Mouse (Mus musculus): ENCODE results near the gene Sobp.

Gene Sobp

DNA sequence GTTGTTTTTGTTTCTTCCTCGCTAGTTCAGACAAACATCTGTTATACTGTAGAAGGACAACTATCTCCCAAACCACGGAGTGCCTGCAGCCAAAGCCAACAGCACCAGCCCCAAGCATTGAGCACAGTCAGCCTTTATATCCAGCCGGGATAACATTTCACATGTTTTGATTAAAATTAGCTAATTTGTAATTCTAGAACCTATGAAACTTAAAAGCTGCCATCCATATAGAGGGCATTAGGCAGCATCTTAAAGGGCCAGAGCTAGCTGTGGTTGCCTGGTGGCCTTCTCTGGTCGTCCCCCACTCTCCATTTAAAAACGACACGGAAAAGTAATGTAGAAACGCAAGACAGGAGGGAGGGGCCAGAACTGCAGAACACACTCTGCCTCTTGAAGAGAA lies 2.3 kb downstream of the Sobp start:
- DNase-seq (ENCODE audit: low read depth, low spot score) = no peak
- no peaks in the 10 kb centered on the region for H3K36me3 ChIP-seq (ENCODE audit: control insufficient read depth, insufficient read depth, low read length, poor library complexity, severe bottlenecking)
- no peaks in the 10 kb centered on the region; the same call in 1 of the 2 replicates for H3K27me3 ChIP-seq (ENCODE audit: control insufficient read depth, insufficient read depth, low read length, poor library complexity, severe bottlenecking)

DNA sequence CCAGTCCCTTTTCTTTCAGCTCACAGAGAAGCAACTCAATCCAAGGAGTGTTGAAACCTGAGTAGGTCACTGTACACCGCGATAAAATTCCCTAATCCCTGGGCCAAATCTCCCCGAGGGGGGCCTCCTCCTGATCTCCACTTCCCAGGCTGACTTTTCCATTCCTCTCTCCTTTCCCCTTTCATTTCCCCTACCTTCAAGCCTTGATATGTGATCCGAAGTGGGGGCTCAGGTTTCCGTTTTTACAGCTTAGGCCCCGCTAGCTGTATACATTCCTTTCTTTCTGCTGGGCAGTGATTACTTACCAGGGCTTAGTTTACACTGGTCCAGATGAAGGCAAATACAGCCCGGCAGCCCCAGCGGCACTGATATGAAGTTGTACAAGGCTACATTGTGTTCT lies 3.2 kb downstream of the Sobp start:
- Histone ChIP-seq H3K36me3 (ENCODE audit: control insufficient read depth, insufficient read depth, low read length, poor library complexity, severe bottlenecking) (no peaks in the 10 kb centered on the region), H3K27me3 (ENCODE audit: control insufficient read depth, insufficient read depth, low read length, poor library complexity, severe bottlenecking) (no peaks in the 10 kb centered on the region; the same call in 1 of the 2 replicates)
- no peak for DNase-seq (ENCODE audit: low read depth, low spot score)

DNA sequence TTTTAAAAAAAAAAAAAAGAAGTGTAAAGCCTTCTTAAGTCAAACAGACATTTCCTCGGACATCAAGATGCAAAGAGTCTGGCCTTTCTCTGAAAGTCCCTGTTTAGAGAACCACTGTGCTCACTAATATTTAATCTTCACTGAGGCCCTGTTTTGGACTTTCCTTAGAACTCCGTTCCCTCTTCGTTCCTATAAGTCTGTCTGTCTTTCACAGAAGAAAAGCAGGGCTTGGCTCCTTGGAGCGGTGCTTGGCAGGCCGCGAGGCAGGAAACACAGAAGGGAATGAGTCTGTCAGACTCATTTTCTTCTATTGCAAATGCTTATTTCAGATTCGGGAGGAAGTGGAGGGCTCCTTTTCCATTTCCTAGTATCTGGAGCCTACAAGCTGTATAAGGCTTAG lies 5.5 kb downstream of the Sobp start:
- Histone ChIP-seq H3K36me3 (ENCODE audit: control insufficient read depth, insufficient read depth, low read length, poor library complexity, severe bottlenecking) (no peaks in the 10 kb centered on the region), H3K27me3 (ENCODE audit: control insufficient read depth, insufficient read depth, low read length, poor library complexity, severe bottlenecking) (no peaks in the 10 kb centered on the region; the same call in 1 of the 2 replicates)
- DNase-seq (ENCODE audit: low read depth, low spot score) = no peak

DNA sequence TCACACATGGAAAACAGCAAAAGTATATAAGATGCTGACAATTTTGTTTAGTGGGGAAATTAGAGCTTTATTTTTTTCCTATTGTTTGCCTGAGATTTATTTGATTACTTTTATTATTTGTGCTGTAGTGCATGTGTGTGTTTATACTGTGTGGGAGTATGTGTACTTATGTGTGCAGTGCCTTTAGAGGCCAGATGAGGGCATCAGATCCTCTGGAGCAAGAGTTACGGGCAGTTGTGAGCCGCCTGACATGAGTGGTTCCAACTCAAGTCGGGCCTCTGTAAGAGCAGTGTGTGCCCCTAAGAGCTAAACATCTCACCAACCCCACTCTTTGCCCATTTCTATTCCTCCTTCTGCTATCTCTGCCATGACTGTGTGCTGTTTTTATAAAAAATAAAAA lies 7.5 kb downstream of the Sobp start:
- Histone ChIP-seq H3K27me3 (ENCODE audit: control insufficient read depth, insufficient read depth, low read length, poor library complexity, severe bottlenecking) (no peaks in the 10 kb centered on the region), H3K36me3 (ENCODE audit: control insufficient read depth, insufficient read depth, low read length, poor library complexity, severe bottlenecking) (no peaks in the 10 kb centered on the region)
- DNase-seq (ENCODE audit: low read depth, low spot score) = no peak

DNA sequence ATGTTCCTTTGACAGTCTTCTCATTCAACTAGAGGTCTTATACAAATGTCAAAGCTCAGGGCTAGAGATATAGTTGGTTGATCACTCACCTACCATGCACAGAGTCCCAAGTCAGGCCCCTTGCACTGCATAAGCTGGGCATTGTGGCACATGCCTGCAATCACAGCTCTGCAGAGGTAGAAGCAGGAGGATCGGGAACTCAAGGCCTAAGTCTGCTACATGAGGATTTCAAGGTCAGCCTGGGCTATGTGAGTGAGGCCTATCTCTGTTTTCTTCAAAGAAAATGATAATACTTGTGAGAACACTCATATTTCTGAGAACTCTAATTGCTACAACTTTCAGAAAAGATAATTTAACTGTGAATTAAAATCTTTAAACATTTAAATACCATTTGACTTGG lies 8.2 kb downstream of the Sobp start:
- DNase-seq (ENCODE audit: low read depth, low spot score) = no peak
- H3K27me3 ChIP-seq (ENCODE audit: control insufficient read depth, insufficient read depth, low read length, poor library complexity, severe bottlenecking) = no peaks in the 10 kb centered on the region
- H3K36me3 ChIP-seq (ENCODE audit: control insufficient read depth, insufficient read depth, low read length, poor library complexity, severe bottlenecking) = no peaks in the 10 kb centered on the region

DNA sequence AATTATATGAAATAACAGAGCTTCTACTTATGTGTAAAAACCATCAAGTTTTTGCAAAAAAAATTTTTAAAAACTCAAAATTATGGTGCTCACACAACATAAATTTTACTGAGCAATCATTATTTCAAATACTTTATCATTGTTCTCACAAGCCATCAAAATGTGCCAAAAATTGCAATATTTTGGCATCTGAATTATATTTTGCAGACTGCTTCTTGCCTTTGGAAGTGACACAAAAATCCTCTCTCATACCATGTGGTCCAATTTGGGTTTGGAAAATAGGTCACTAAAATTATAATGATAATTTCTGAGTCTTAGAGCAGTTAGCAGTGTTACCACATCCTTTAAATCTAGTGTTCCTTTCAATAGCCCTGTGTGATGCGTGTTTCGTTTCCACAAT lies 9.9 kb downstream of the Sobp start:
- DNase-seq (ENCODE audit: low read depth, low spot score) = no peak

DNA sequence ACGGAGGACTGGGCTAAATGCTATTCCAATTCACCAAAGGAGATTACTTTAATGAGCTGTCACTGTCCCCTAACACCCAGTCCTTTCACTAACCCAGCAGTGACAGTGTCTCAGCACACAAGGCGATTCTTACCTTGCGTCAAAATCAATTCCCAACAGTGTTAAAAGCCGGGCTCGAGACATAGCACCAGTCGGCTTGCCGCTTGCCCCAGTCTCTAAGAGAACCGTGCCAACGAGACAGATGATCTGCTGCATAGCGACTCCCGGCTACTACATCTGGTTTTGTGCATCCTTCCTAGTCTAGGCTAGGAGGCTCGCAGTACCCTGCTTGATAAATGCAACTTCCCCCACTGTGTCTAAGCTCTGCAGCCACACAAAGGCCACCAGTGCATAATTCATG lies 12.0 kb downstream of the Sobp start:
- DNase-seq (ENCODE audit: low read depth, low spot score) = no peak
- Histone ChIP-seq H3K27me3 (ENCODE audit: control insufficient read depth, insufficient read depth, low read length, poor library complexity, severe bottlenecking) (no peaks in the 10 kb centered on the region), H3K36me3 (ENCODE audit: control insufficient read depth, insufficient read depth, low read length, poor library complexity, severe bottlenecking) (no peaks in the 10 kb centered on the region)

More for the DNA sequence above, 9.9 kb downstream of the Sobp start:
- no peaks in the 10 kb centered on the region for H3K36me3 ChIP-seq (ENCODE audit: control insufficient read depth, insufficient read depth, low read length, poor library complexity, severe bottlenecking)
- H3K27me3 ChIP-seq (ENCODE audit: control insufficient read depth, insufficient read depth, low read length, poor library complexity, severe bottlenecking) = no peaks in the 10 kb centered on the region

DNA sequence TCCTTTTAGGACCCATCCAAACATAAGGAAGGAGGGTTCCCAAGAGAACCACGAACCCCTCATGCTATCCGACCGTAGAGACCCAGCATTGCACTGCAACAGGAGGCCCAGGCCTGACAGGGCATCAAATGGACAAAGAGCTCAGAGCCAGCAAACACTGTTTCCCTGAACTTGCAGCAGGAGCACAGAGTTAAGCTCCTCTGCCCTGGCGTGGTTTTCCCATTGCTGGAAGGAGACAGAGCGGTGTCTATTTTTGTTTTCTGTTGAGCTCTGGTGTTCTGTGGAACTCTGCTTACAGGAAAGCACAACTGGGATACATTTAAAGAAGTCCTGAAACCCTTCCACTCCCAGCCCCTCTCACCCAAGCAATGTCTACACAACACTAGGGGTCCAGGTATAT lies 15.0 kb downstream of the Sobp start:
- H3K27me3 ChIP-seq (ENCODE audit: control insufficient read depth, insufficient read depth, low read length, poor library complexity, severe bottlenecking) = no peaks in the 10 kb centered on the region
- no peak for DNase-seq (ENCODE audit: low read depth, low spot score)

DNA sequence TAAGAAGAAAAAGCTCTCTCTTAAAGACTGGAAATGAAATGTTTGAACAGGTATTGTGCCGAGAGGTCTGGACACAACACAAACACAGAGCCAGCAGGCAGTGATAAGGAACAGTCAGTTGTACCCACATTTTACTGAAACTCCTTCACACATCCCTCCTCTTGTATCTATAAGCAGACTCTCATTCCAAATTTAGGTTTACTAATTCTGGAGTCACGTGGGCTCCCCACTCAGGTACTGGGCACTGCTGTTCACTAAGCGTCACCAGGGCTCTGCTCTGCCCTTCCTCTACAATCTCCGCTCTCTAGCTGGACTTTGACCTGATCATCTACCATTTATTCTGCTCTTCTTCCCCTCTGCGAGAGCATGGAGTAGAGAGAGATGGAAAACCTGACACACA lies 15.4 kb downstream of the Sobp start:
- Histone ChIP-seq H3K27me3 (ENCODE audit: control insufficient read depth, insufficient read depth, low read length, poor library complexity, severe bottlenecking) (no peaks in the 10 kb centered on the region), H3K36me3 (ENCODE audit: control insufficient read depth, insufficient read depth, low read length, poor library complexity, severe bottlenecking) (no peaks in the 10 kb centered on the region)
- no peak for DNase-seq (ENCODE audit: low read depth, low spot score)

More for the DNA sequence above, 15.0 kb downstream of the Sobp start:
- H3K36me3 ChIP-seq (ENCODE audit: control insufficient read depth, insufficient read depth, low read length, poor library complexity, severe bottlenecking) = no peaks in the 10 kb centered on the region

DNA sequence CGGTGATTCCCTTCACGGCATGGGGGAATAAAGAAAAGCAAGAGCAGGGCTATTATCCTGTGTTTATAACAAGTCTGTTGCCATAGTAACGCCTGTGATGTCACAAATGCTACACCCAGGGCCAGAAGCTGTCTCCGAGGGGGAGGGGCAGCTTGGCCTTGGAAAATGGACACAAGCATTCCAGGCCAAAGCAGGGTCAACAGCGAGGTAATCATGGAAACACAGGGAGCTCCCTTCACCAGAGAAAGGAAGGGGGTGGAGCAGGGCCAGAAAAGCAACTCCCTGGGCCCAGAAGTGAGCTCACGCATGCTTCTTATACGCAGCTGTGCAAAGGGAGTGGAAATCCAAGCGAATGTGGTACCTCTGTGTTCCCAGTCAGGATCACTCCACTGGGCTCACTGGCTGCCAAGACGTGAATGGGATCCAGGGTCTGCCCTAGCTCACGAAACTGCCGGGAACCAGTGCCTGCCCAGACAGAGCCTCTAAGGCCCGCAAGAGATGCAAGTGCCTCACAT lies 19.2 kb downstream of the Sobp start:
- Histone ChIP-seq H3K27me3 (ENCODE audit: control insufficient read depth, insufficient read depth, low read length, poor library complexity, severe bottlenecking) (no peaks in the 10 kb centered on the region), H3K36me3 (ENCODE audit: control insufficient read depth, insufficient read depth, low read length, poor library complexity, severe bottlenecking) (no peaks in the 10 kb centered on the region)
- DNase-seq (ENCODE audit: low read depth, low spot score) = no peak

DNA sequence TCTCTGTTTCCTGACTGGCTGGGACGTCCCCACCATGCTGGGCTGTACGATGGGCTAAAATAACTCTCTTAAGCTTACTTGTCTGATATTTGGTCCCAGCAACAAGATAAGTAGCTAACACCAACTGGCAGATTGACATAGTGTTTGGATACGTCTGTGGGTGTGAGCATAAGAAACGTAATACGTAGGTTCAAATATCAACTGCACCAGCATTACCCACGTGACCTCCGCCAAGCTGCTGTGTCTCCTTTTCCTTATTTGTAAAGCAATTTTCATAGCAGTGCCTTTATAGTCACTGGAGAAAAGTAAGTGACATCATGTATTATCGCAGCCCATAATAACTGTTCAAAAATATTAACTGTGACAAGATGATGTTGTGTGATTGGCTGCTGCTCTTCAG lies 21.7 kb downstream of the Sobp start:
- H3K36me3 ChIP-seq (ENCODE audit: control insufficient read depth, insufficient read depth, low read length, poor library complexity, severe bottlenecking) = no peaks in the 10 kb centered on the region
- no peaks in the 10 kb centered on the region for H3K27me3 ChIP-seq (ENCODE audit: control insufficient read depth, insufficient read depth, low read length, poor library complexity, severe bottlenecking)
- DNase-seq (ENCODE audit: low read depth, low spot score) = no peak

DNA sequence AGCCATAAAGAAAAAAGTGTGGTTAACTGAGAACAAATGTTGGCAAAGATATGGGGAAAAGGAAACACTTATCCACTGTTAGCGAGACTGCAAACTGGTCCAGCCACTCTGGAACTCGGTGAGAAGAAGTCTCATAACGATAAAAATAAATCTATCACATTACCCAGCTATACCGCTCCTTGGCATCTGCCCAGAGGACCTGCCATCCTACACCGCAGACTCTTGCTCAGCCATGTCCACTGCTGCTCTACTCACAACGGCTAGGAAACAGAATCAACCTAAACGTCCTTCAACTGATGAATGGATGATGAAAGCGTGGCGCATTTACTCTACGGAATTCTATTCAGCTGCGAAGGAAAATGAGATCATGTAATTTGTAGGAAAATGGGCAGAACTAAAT lies 25.9 kb downstream of the Sobp start:
- no peaks in the 10 kb centered on the region for H3K27me3 ChIP-seq (ENCODE audit: control insufficient read depth, insufficient read depth, low read length, poor library complexity, severe bottlenecking)
- DNase-seq (ENCODE audit: low read depth, low spot score) = no peak
- H3K36me3 ChIP-seq (ENCODE audit: control insufficient read depth, insufficient read depth, low read length, poor library complexity, severe bottlenecking) = no peaks in the 10 kb centered on the region

DNA sequence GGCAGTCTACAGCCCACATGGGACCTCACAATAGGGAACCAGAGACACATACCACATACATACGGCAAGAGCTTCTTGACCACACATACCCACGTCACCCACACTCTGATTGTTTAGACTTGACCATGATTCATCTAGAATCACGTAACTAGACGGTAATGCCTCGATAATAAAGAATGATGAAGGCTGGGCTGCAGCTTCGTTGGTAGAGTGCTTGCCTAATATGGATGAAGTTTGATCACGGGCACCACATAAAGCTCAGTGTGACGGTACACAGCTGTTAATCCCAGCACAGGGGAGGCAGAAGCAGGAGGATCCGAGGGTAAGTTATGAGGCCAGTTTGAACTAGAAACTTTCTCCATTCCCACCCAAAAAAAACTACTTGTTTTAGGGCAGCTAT lies 31.2 kb downstream of the Sobp start:
- Histone ChIP-seq H3K27me3 (ENCODE audit: control insufficient read depth, insufficient read depth, low read length, poor library complexity, severe bottlenecking) (no peaks in the 10 kb centered on the region), H3K36me3 (ENCODE audit: control insufficient read depth, insufficient read depth, low read length, poor library complexity, severe bottlenecking) (no peaks in the 10 kb centered on the region)
- no peak for DNase-seq (ENCODE audit: low read depth, low spot score)

DNA sequence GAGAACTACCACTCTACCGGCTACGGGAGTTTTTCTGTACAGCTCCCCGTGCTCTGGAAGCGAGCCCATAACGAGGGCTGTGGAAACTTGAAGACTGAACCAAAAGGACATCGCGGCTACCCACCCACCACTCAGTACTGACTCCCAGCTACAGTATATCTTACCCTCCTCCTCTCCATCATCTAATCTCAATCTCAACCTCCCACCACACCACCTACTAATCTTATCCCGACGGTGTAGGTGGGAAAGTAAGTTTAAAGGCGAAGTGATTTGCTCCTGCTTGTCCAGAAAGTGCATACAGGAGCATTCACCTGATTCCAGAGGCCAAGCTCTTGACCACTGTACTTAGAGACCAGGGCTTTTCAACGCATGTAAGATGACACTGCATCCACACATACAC lies 40.3 kb downstream of the Sobp start:
- H3K36me3 ChIP-seq (ENCODE audit: control insufficient read depth, insufficient read depth, low read length, poor library complexity, severe bottlenecking) = no peaks in the 10 kb centered on the region
- H3K27me3 ChIP-seq (ENCODE audit: control insufficient read depth, insufficient read depth, low read length, poor library complexity, severe bottlenecking) = no peaks in the 10 kb centered on the region
- no peak for DNase-seq (ENCODE audit: low read depth, low spot score)

DNA sequence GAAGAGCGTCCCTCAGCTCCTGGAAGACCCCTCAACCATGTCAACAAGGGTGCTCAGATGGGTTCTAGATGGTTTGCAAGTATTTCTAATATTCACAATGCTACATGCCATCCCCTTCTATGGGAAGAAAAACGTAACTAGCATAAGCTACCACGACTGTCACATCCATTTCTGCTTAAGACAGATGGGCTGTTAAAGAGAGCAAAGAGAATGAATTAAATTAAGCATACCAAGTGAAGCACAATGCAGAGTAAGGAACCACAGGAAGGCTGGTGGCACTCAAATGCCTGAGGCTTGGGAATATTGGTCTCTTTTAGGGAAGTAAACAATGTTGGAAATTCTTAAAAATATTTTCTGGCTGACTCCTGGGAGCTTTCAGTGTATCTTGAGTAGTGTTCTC lies 45.6 kb downstream of the Sobp start:
- no peak for DNase-seq (ENCODE audit: low read depth, low spot score)
- no peaks in the 10 kb centered on the region for H3K27me3 ChIP-seq (ENCODE audit: control insufficient read depth, insufficient read depth, low read length, poor library complexity, severe bottlenecking)

DNA sequence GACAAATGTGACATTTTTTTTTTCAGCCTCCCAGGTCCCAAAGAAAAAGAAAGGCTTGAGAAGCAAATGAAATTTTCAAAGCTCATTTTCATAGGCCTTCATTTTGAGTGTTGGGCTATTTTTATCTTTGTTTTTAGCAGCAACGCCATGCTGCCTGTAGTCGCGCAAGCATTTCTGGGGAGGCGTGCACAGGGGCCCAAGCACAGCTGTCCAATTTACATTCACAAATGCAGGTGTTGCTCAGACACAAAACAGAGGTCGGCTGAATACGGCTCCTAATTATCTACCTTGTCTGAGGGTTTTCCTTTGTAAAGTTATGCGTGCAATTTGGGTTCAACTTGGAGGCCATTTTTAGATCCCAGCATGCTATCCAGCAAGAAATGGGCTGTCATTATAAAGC lies 49.8 kb downstream of the Sobp start:
- no peak for DNase-seq (ENCODE audit: low read depth, low spot score)
- Histone ChIP-seq H3K36me3 (ENCODE audit: control insufficient read depth, insufficient read depth, low read length, poor library complexity, severe bottlenecking) (no peaks in the 10 kb centered on the region), H3K27me3 (ENCODE audit: control insufficient read depth, insufficient read depth, low read length, poor library complexity, severe bottlenecking) (no peaks in the 10 kb centered on the region)

More for the DNA sequence above, 45.6 kb downstream of the Sobp start:
- H3K36me3 ChIP-seq (ENCODE audit: control insufficient read depth, insufficient read depth, low read length, poor library complexity, severe bottlenecking) = no peaks in the 10 kb centered on the region
